ENCODE assay signal across 18 mouse cellular contexts in the genomic region with DNA sequence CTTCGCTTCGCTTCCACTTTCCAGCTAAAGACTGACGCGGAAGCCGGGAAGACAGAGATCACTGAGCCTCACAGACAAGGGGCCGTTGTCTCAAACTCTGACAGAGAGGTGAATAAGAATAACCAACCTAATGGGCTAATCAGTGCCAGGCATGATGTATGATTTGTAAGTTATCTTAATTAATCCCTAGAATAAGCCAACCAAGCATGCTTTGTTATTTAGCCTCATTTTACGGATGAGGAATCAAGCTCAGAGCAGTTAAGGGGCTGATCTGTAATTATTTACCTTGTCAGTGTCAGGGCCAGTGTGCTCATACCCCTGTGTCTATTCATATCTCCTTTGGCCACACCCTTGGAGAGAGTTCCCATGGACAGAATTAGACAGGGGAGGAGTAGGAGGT. TPM values are rescaled to one million over a fixed set of nuclear protein-coding genes. Genes with fewer than 3 reads are reported as not detected.
"Had no signal": no experiment of that assay in that cellular context is flagged by ENCODE, and none has a peak within 500 bp of the region (broad histone marks: within the 10 kb centered on the region; RNA-seq: fewer than 3 reads in every experiment).

No protein-coding gene starts in this region.

- H3K9me3 ChIP-seq: liver, embryonic 15.5 days; lung, embryonic 15.5 days; midbrain, embryonic 13.5 days; midbrain, embryonic 15.5 days; stomach, embryonic 15.5 days had no signal

- H3K27ac ChIP-seq: liver, embryonic 15.5 days; lung, embryonic 15.5 days; macrophage; midbrain, embryonic 13.5 days; midbrain, embryonic 15.5 days; neural tube, embryonic 12.5 days; stomach, embryonic 15.5 days; stomach, postnatal 0 days had no signal

- H3K9ac ChIP-seq: liver, embryonic 15.5 days; liver, postnatal 0 days; lung, embryonic 15.5 days; midbrain, embryonic 13.5 days; midbrain, embryonic 15.5 days; neural tube, embryonic 12.5 days; stomach, embryonic 15.5 days had no signal

- DNase-seq: liver, postnatal 0 days; lung, adult 2 months; lung, postnatal 14 days; lung, postnatal 36 days; right cerebral cortex, postnatal 14 days; thymus, adult 2 months; thymus, postnatal 25 days; thymus, postnatal 4 days had no signal

- H3K4me3 ChIP-seq: liver, embryonic 15.5 days; lung, embryonic 15.5 days; midbrain, embryonic 13.5 days; midbrain, embryonic 15.5 days; neural tube, embryonic 12.5 days; stomach, embryonic 15.5 days had no signal

- ATAC-seq: liver, postnatal 0 days; lung, postnatal 0 days; midbrain, embryonic 13.5 days; midbrain, embryonic 15.5 days had no signal

- H3K36me3 ChIP-seq: liver, embryonic 15.5 days; lung, embryonic 15.5 days; midbrain, embryonic 13.5 days; midbrain, embryonic 15.5 days; neural tube, embryonic 12.5 days; stomach, embryonic 15.5 days had no signal

- H3K4me1 ChIP-seq: liver, embryonic 15.5 days; lung, embryonic 15.5 days; midbrain, embryonic 13.5 days; midbrain, embryonic 15.5 days; neural tube, embryonic 12.5 days; stomach, embryonic 15.5 days had no signal

- H3K4me2 ChIP-seq: liver, embryonic 15.5 days; lung, embryonic 15.5 days; midbrain, embryonic 11.5 days; midbrain, embryonic 13.5 days; midbrain, embryonic 15.5 days; neural tube, embryonic 12.5 days; stomach, embryonic 15.5 days had no signal

- H3K27me3 ChIP-seq: lung, embryonic 15.5 days; midbrain, embryonic 15.5 days; neural tube, embryonic 12.5 days; stomach, embryonic 15.5 days had no signal

RNA-seq across cellular contexts. Expression of gene Npffr1, which starts 19.0 kb away (rescaled TPM):
- polyA plus RNA-seq: liver, embryonic 15.5 days; liver, postnatal 0 days; macrophage; midbrain, embryonic 11.5 days had no signal
